Mouse (Mus musculus) heart, embryonic 10.5 days (tissue): ENCODE results near the gene Ctnnd2. TPM values are rescaled to one million over a fixed set of nuclear protein-coding genes. Genes with fewer than 3 reads are reported as not detected.

Experiments used
- DNase-seq: peaks from one replicate; pipeline ENCODE4 v3.0.0-alpha.2; 2017; ENCODE audit warnings: low spot score
- H3K27ac ChIP-seq: fragments of 300-500 bp; sonication (generic); 2 replicates; pipeline ENCODE4 v1.5.1; 2016; ENCODE audit warnings: mild to moderate bottlenecking
- H3K27me3 ChIP-seq: fragments of 300-500 bp; sonication (generic); 2 replicates; pipeline ENCODE4 v1.6.1; 2016; ENCODE audit warnings: mild to moderate bottlenecking; ENCODE audit not compliant: poor library complexity, insufficient read depth, severe bottlenecking
- H3K36me3 ChIP-seq: fragments of 300-500 bp; sonication (generic); 2 replicates; pipeline ENCODE4 v1.6.1; 2016; ENCODE audit warnings: mild to moderate bottlenecking, moderate library complexity
- H3K4me1 ChIP-seq: fragments of 300-500 bp; sonication (generic); 2 replicates; pipeline ENCODE4 v1.6.1; 2016; ENCODE audit warnings: mild to moderate bottlenecking
- H3K4me3 ChIP-seq: fragments of 300-500 bp; sonication (generic); 2 replicates; pipeline ENCODE4 v1.5.1; 2016; ENCODE audit warnings: mild to moderate bottlenecking, moderate library complexity
- H3K9me3 ChIP-seq: fragments of 300-500 bp; sonication (generic); 2 replicates; pipeline ENCODE4 v1.6.1; 2016; ENCODE audit warnings: mild to moderate bottlenecking, moderate library complexity
- WGBS: fragments of 180-500 bp; shearing (Covaris S2); methylation state at CpG from one replicate; pipeline ENCODE4 v1.1.7; 2016; 5-methylcytosine and 5-hydroxymethylcytosine counted together
- polyA plus RNA-seq: library from polyadenylated mRNA; unstranded; fragments of >200 nt; fragmentation: Nextera tagmentation; extraction: Ambion mirVana; gene quantifications from 2 replicates; pipeline ENCODE4 v1.2.1, GENCODE M21; 2016

Ctnnd2 gene
- polyA plus RNA-seq, 1 experiment from 2014 or later = 4.2 TPM

GRCm38 (mm10) chr15:30884692-30885334, 712.4 kb downstream of the Ctnnd2 start:
- H3K9me3 ChIP-seq = no peaks in the 10 kb centered on the region
- H3K4me3 ChIP-seq = no peak overlapping the region
- no peak for DNase-seq
- WGBS = 89% methylated on average over 12 of the region's 12 CpGs
- H3K36me3 ChIP-seq = no peaks in the 10 kb centered on the region
- no peaks in the 10 kb centered on the region for H3K27me3 ChIP-seq
- no peak overlapping the region for H3K27ac ChIP-seq
- peaks cover 6% of the 10 kb centered on the region; the same call in 1 of the 2 replicates for H3K4me1 ChIP-seq

DNA sequence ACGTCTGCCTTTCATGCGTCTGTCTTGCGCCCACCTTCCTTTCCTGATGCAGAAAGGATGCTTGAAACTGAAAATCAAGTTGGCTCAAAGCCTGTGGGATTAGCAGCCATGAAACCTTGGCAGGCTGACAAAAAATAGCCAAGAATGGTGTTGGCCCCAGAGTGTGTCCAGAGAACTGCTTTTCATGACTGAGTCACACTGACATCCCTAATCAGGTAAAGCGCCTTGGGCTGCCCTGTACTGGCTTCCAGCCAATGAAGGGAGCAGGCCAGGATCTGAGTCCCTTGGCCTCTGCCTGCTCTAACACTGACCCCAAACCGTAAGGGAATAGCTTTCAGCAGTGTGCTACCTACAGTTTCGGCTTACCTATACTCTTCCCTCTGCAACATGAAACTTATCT, 713.0 kb downstream of the Ctnnd2 start:
- Histone ChIP-seq H3K36me3 (no peaks in the 10 kb centered on the region), H3K4me3 (no peak overlapping the region), H3K27me3 (no peaks in the 10 kb centered on the region), H3K27ac (no peak overlapping the region), H3K4me1 (peaks cover 6% of the 10 kb centered on the region; the same call in 1 of the 2 replicates), H3K9me3 (no peaks in the 10 kb centered on the region)
- DNase-seq = no peak
- WGBS = 62% methylated on average over 6 of the region's 6 CpGs

- Histone ChIP-seq H3K4me3 (no peak overlapping the region), H3K4me1 (peaks cover 6% of the 10 kb centered on the region; the same call in 1 of the 2 replicates)
- 78% methylated on average over 2 of the region's 2 CpGs for WGBS
Observed at GRCm38 (mm10) chr15:30887559-30887958, 715.2 kb downstream of the Ctnnd2 start.

GRCm38 (mm10) chr15:30891986-30892385, 719.6 kb downstream of the Ctnnd2 start:
- Histone ChIP-seq H3K9me3 (no peaks in the 10 kb centered on the region), H3K36me3 (no peaks in the 10 kb centered on the region), H3K27me3 (no peaks in the 10 kb centered on the region), H3K4me1 (no peaks in the 10 kb centered on the region), H3K4me3 (no peak overlapping the region), H3K27ac (no peak overlapping the region)
- DNase-seq = no peak
- WGBS = 18% methylated on average over 4 of the region's 4 CpGs

More at GRCm38 (mm10) chr15:30887559-30887958, 715.2 kb downstream of the Ctnnd2 start:
- no peaks in the 10 kb centered on the region for H3K36me3 ChIP-seq
- no peaks in the 10 kb centered on the region for H3K9me3 ChIP-seq
- no peaks in the 10 kb centered on the region for H3K27me3 ChIP-seq
- no peak for DNase-seq
- H3K27ac ChIP-seq = no peak overlapping the region

GRCm38 (mm10) chr15:30895063-30895462, 722.7 kb downstream of the Ctnnd2 start:
- Histone ChIP-seq H3K4me1 (no peaks in the 10 kb centered on the region), H3K4me3 (no peak overlapping the region), H3K9me3 (no peaks in the 10 kb centered on the region), H3K27me3 (no peaks in the 10 kb centered on the region), H3K36me3 (no peaks in the 10 kb centered on the region), H3K27ac (no peak overlapping the region)
- WGBS = 86% methylated on average over 5 of the region's 5 CpGs
- no peak for DNase-seq

GRCm38 (mm10) chr15:30897342-30897741, 724.9 kb downstream of the Ctnnd2 start:
- H3K27me3 ChIP-seq = no peaks in the 10 kb centered on the region
- H3K4me1 ChIP-seq = no peaks in the 10 kb centered on the region
- DNase-seq = no peak
- H3K36me3 ChIP-seq = no peaks in the 10 kb centered on the region
- H3K27ac ChIP-seq = no peak overlapping the region
- no peaks in the 10 kb centered on the region for H3K9me3 ChIP-seq
- no peak overlapping the region for H3K4me3 ChIP-seq
- 91% methylated on average over 8 of the region's 8 CpGs for WGBS

GRCm38 (mm10) chr15:30908027-30908426, 735.6 kb downstream of the Ctnnd2 start:
- no peak overlapping the region for H3K27ac ChIP-seq
- 40% methylated on average over 2 of the region's 2 CpGs for WGBS
- no peaks in the 10 kb centered on the region for H3K9me3 ChIP-seq
- H3K27me3 ChIP-seq = no peaks in the 10 kb centered on the region
- no peaks in the 10 kb centered on the region for H3K36me3 ChIP-seq
- no peak for DNase-seq
- H3K4me3 ChIP-seq = no peak overlapping the region
- H3K4me1 ChIP-seq = no peaks in the 10 kb centered on the region

- no peaks in the 10 kb centered on the region for H3K4me1 ChIP-seq
- 67% methylated on average over 5 of the region's 5 CpGs for WGBS
- H3K27ac ChIP-seq = no peak overlapping the region
- no peak for DNase-seq
- H3K36me3 ChIP-seq = no peaks in the 10 kb centered on the region
- H3K9me3 ChIP-seq = no peaks in the 10 kb centered on the region
- no peak overlapping the region for H3K4me3 ChIP-seq
- H3K27me3 ChIP-seq = no peaks in the 10 kb centered on the region
Observed at GRCm38 (mm10) chr15:30913360-30913759, 741.0 kb downstream of the Ctnnd2 start.

DNA sequence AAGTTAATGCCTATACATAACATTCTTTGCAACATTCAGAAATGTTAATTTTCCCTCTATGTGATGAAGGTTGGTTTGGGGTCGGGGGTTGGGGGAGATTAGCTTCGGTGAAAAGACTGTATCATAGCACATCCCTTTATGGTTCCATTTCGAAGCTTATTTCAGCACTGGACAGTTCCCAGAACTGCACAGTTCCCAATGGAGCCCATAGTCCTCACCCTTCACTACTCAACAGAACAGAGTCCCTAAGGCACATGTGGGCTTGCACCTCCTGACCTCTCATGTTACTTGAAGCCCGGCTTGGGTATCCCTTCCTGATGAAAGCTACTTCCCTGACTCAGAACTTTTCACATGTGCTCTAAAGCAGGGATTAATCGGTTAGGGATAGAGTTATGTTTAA, 753.4 kb downstream of the Ctnnd2 start:
- H3K4me3 ChIP-seq = no peak overlapping the region
- H3K27ac ChIP-seq = no peak overlapping the region
- DNase-seq = no peak
- WGBS = 71% methylated on average over 5 of the region's 5 CpGs
- H3K9me3 ChIP-seq = no peaks in the 10 kb centered on the region
- no peaks in the 10 kb centered on the region for H3K4me1 ChIP-seq
- no peaks in the 10 kb centered on the region for H3K27me3 ChIP-seq
- H3K36me3 ChIP-seq = no peaks in the 10 kb centered on the region

DNA sequence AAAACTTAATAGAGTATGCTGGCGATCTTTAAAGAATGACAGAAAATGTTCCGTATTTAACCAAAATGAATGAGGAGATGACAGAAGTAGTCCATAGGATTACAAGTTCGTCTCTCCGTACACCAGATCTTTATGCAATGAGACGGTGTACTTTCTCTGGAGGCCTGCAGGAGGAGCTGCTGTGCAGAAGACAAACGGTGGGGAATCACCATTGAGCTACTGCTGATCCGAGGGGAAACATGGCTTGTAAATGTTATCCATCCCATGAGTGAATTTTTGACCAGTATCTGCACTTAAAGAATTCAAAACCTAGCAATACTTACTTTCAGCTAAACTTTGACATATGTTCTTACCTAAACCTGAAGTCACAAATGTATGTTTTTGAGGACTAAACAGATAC, 755.2 kb downstream of the Ctnnd2 start:
- Histone ChIP-seq H3K36me3 (no peaks in the 10 kb centered on the region), H3K9me3 (no peaks in the 10 kb centered on the region), H3K4me3 (no peak overlapping the region), H3K27me3 (no peaks in the 10 kb centered on the region), H3K4me1 (no peaks in the 10 kb centered on the region), H3K27ac (no peak overlapping the region)
- 52% methylated on average over 7 of the region's 7 CpGs for WGBS
- no peak for DNase-seq

DNA sequence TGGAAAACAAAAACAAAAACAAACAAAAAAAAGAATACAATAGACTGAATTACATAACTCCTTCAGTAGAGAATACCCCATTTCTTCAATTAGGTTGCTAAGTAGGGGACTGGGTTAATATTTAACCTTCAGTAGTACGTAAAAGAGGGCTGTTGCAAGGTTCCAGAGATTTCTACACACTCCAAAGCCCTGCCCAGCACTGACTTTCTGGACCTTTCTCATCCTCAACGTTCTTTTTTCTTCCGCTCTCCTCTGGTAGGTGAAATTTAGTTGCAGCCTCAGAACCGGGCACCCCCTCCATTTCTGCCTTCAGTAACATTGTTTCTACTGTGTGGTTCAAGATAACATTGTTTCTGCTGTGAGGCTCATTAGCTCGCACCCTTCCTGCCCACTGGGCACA, 759.5 kb downstream of the Ctnnd2 start:
- 74% methylated on average over 5 of the region's 5 CpGs for WGBS
- no peak overlapping the region for H3K4me3 ChIP-seq
- H3K9me3 ChIP-seq = no peaks in the 10 kb centered on the region
- H3K36me3 ChIP-seq = no peaks in the 10 kb centered on the region
- DNase-seq = no peak
- no peak overlapping the region for H3K27ac ChIP-seq
- no peaks in the 10 kb centered on the region for H3K4me1 ChIP-seq
- no peaks in the 10 kb centered on the region for H3K27me3 ChIP-seq

GRCm38 (mm10) chr15:30945863-30946262, 773.5 kb downstream of the Ctnnd2 start:
- WGBS = 43% methylated on average over 1 of the region's 1 CpGs
- Histone ChIP-seq H3K9me3 (no peaks in the 10 kb centered on the region), H3K27me3 (no peaks in the 10 kb centered on the region), H3K36me3 (no peaks in the 10 kb centered on the region), H3K4me3 (no peak overlapping the region), H3K4me1 (0 out of 2 replicates have a peak, but pooled peaks cover 7% of the 10 kb centered on the region), H3K27ac (no peak overlapping the region)
- no peak for DNase-seq

DNA sequence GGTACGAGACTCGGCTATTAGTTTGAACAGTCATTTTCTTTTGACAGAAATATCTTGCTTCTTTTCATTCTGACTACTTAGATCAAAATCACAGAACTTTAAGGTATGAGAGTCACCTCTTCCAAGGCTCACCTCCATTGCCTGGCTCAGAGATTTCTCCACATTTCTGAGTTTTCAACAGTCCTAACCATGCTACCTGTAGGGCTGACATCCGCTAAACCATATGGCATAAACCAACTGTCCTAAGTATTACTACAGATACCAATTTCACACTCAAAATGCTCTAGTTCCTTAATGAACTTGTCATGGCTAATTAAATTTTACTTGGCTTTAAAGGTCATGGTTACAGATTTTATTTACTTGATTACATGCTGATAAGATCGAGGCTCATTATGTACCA, 786.1 kb downstream of the Ctnnd2 start:
- DNase-seq = no peak
- Histone ChIP-seq H3K27me3 (no peaks in the 10 kb centered on the region), H3K27ac (no peak overlapping the region), H3K9me3 (no peaks in the 10 kb centered on the region), H3K36me3 (no peaks in the 10 kb centered on the region), H3K4me3 (no peak overlapping the region), H3K4me1 (no peaks in the 10 kb centered on the region)
- WGBS = 88% methylated on average over 4 of the region's 4 CpGs
